Mouse (Mus musculus): ENCODE results near the gene Hacd2.

DNA sequence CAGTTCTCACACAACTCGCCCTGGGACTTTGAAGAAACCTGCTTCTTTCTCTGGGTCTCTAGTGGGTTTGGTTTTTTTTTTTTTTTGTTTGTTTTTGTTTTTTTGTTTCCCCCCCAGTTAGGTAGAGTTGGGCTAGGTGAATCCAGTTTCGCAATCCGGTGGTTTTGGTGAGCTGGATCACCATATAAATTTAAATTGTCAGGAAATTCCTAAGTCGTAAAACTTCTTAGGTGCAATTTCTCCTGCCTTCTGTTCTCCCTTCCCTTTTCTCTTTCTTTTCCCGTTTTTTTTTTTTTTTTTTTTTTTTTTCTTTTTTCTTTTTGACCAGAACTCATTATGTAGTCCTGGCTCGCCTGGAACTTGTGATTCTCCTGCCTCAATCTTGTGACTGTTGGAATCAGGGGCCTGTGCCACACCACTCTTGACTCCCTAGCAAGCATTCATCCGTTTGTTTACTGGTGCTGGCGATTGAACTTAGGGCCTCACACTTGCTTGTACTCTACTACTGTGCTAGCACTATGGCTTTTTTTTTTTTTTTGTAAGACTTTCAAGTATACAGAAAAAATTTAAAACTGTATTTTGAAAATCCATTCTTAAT lies 1.0 kb downstream of the Hacd2 start:
- TF ChIP-seq CTCF (IDR thresholded peaks at IDR 0.05; ENCODE audit: control insufficient read depth, insufficient read depth, insufficient replicate concordance, low read depth, low read length) (no peak), POLR2A (IDR thresholded peaks at IDR 0.05; ENCODE audit: control insufficient read depth, low read depth, low read length) (no peak)

Measured in testis, adult 2 months (tissue).